Mouse (Mus musculus): ENCODE measurements around the gene Mgrn1. TPM values are rescaled to one million over a fixed set of nuclear protein-coding genes. Genes with fewer than 3 reads are reported as not detected.
A peak's percentile ranks its signal among the peaks of the same experiment; 100 is the strongest.

The Mgrn1 gene
- polyA plus RNA-seq, 1 experiment from 2014 or later = 125 TPM

DNA sequence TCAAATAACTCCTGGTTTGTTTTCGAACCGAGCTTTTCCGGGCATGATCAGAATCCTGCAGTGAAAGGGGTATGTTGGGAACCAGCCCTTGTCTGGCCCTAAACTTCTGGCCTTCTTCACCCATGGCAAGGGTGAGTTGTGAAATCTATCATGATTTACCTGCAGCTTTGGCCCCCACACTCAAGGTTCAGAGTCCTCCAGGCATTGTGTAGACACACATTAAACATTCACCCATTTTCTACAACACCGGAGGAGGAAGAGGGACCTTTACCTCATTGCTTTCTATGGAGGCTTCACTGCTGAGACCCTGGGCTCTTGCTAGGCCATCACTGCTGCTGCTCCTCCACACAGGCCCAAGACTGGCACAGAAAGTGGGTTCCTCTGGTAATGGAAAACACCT, 61.3 kb downstream of the Mgrn1 start:
- WGBS = 82% methylated on average over 4 of the region's 4 CpGs
- ATAC-seq (ENCODE audit: low FRiP score) = no peak
- no peak overlapping the region for H3K9ac ChIP-seq (replicated peaks)
- peaks cover 87% of the 10 kb centered on the region for H3K36me3 ChIP-seq
- H3K4me2 ChIP-seq = no peak overlapping the region
- no peaks in the 10 kb centered on the region for H3K4me1 ChIP-seq
- no peak overlapping the region for H3K4me3 ChIP-seq (replicated peaks)
- no peaks in the 10 kb centered on the region for H3K27me3 ChIP-seq (replicated peaks)
- no peak overlapping the region for H3K27ac ChIP-seq (replicated peaks)
- H3K9me3 ChIP-seq (replicated peaks) = no peaks in the 10 kb centered on the region

- Histone ChIP-seq H3K27ac (replicated peaks) (peak overlapping the region; percentile 18; the same call in 1 of the 2 replicates), H3K27me3 (replicated peaks) (no peaks in the 10 kb centered on the region), H3K4me2 (no peak overlapping the region), H3K4me1 (peaks cover 13% of the 10 kb centered on the region; the same call in 1 of the 2 replicates), H3K36me3 (peaks cover 70% of the 10 kb centered on the region), H3K9me3 (replicated peaks) (no peaks in the 10 kb centered on the region), H3K9ac (replicated peaks) (no peak overlapping the region), H3K4me3 (replicated peaks) (no peak overlapping the region)
- whole genome bisulfite sequencing = 84% methylated on average over 3 of the region's 3 CpGs
- no peak for ATAC-seq (ENCODE audit: low FRiP score)
These were observed 70.6 kb downstream of the Mgrn1 start for GRCm38 (mm10) chr16:4956609-4957008.

- H3K9ac ChIP-seq (replicated peaks) = no peak overlapping the region
- peaks cover 22% of the 10 kb centered on the region for H3K4me1 ChIP-seq
- H3K27me3 ChIP-seq (replicated peaks) = no peaks in the 10 kb centered on the region
- no peaks in the 10 kb centered on the region for H3K9me3 ChIP-seq (replicated peaks)
- H3K4me3 ChIP-seq (replicated peaks) = no peak overlapping the region
- H3K36me3 ChIP-seq = peaks cover 63% of the 10 kb centered on the region
- no peak for ATAC-seq (ENCODE audit: low FRiP score)
- H3K27ac ChIP-seq (replicated peaks) = no peak overlapping the region
- WGBS = 89% methylated on average over 3 of the region's 3 CpGs
- H3K4me2 ChIP-seq = no peak overlapping the region
These were observed 71.4 kb downstream of the Mgrn1 start for GRCm38 (mm10) chr16:4957446-4957845.

DNA sequence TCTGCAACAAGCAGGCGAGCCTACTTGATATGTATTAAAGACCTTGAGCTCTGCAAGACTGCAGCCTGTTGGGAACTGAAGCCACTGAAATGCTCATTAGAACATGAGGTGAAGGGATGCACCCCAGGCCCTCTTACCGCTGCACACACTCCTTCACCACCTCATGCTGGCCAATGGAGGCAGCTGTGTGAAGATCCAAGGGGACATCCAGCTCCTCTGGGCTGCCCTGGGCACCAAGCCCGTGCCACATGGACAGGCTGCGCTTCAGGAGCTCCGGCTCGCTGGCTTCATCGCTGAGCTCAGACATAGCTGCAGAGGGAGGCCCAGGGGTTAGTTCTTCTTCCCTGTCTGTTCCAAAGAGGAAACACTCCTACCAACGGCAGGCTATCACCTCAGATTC, 74.2 kb downstream of the Mgrn1 start:
- Histone ChIP-seq H3K36me3 (peaks cover 36% of the 10 kb centered on the region), H3K9me3 (replicated peaks) (no peaks in the 10 kb centered on the region), H3K27me3 (replicated peaks) (no peaks in the 10 kb centered on the region), H3K4me2 (no peak overlapping the region), H3K4me1 (peaks cover 39% of the 10 kb centered on the region), H3K9ac (replicated peaks) (no peak overlapping the region), H3K4me3 (replicated peaks) (no peak overlapping the region), H3K27ac (replicated peaks) (no peak overlapping the region)
- no peak for ATAC-seq (ENCODE audit: low FRiP score)
- 89% methylated on average over 8 of the region's 8 CpGs for WGBS

DNA sequence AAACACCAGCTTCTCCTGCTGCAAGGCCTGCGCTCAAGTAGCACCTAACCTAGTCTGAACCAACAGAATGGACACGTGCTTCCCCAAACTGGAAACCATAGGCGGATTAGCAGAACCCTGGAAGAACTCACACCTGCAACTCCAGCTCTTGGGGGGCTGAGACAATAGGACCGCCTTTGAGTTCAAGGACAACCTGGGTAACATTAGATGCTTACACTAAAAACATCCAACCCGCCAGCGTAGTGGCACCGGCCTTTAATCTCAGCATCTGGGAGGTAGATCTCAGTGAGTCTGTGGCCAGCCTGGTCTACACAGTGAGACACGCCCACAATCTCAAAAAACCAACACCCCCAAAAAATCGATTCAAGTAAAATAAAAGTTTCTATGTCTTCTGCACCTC, 77.3 kb downstream of the Mgrn1 start:
- peaks cover 44% of the 10 kb centered on the region for H3K4me1 ChIP-seq
- WGBS = 46% methylated on average over 9 of the region's 9 CpGs
- peak overlapping the region; percentile 83 for H3K4me2 ChIP-seq
- peak overlapping the region; percentile 89; the same call in 1 of the 2 replicates for H3K27ac ChIP-seq (replicated peaks)
- H3K27me3 ChIP-seq (replicated peaks) = no peaks in the 10 kb centered on the region
- ATAC-seq (ENCODE audit: low FRiP score) = no peak
- peak overlapping the region; percentile 95 for H3K9ac ChIP-seq (replicated peaks)
- no peaks in the 10 kb centered on the region for H3K9me3 ChIP-seq (replicated peaks)
- peak overlapping the region; percentile 99 for H3K4me3 ChIP-seq (replicated peaks)
- peaks cover 14% of the 10 kb centered on the region; the same call in 1 of the 2 replicates for H3K36me3 ChIP-seq

DNA sequence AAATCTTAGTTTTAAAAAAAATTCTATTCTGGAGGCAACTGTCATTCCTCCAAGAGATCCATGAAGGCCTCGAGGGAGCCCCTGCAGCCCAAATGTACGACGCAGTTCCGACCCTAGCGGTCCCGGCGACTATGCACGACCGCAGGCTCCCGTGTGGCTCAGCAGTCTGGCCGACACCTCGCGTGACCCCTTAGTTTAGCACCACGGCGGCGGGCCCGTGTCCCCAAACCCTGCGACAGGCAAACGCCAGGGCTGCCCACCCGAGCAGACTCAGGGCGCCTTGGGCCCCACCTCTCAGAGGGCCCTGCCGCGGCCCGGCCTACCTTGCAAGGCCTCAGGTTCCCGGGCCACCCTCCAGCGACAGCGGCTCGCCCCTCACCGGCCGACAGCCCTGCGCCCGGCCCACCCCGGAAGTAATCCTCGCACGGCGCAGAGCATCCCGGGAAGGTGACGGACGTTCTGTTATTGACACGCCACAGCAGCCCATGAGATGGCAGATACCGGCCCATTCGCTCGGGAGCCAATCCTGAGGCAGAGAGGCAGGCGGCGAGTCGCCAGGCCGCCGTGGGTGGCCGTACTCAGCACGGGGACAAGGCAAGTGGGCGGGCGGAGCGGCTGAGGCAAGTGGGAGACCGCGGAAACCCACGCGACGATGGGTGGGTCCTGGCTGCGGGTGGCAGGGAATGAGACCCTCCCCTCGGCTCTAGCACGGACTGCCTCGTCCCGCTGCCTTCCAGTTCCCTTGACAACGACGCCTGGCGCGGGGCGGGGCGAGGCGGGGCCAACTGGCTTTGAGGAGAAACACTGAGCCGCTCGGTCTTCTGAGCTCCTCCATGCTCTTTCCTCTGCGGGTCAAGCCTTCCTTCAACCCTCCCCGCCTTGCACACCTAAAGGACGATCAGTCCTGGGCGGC, 78.0 kb downstream of the Mgrn1 start, which contains the start of gene Anks3:
Gene Anks3, minus strand, starts transcription at position 409 of the 913 bp plus-strand sequence.
- ATAC-seq (ENCODE audit: low FRiP score) = peak; percentile 98
- Histone ChIP-seq H3K9me3 (replicated peaks) (no peaks in the 10 kb centered on the region), H3K27ac (replicated peaks) (peak within 1 kb of the TSS; percentile 89), H3K4me1 (peaks cover 44% of the 10 kb centered on the region), H3K9ac (replicated peaks) (peak within 1 kb of the TSS; percentile 95), H3K4me3 (replicated peaks) (peak within 1 kb of the TSS; percentile 99), H3K27me3 (replicated peaks) (no peaks in the 10 kb centered on the region), H3K36me3 (peaks cover 21% of the 10 kb centered on the region; the same call in 1 of the 2 replicates), H3K4me2 (peak within 1 kb of the TSS; percentile 83)
- under 1% methylated on average over 76 of the region's 76 CpGs for WGBS

- peak overlapping the region; percentile 95 for H3K9ac ChIP-seq (replicated peaks)
- ATAC-seq (ENCODE audit: low FRiP score) = peak; percentile 17; the same call in 1 of the 2 replicates
- 22% methylated on average over 13 of the region's 13 CpGs for WGBS
These were observed 78.8 kb downstream of the Mgrn1 start for GRCm38 (mm10) chr16:4964731-4965391.

DNA sequence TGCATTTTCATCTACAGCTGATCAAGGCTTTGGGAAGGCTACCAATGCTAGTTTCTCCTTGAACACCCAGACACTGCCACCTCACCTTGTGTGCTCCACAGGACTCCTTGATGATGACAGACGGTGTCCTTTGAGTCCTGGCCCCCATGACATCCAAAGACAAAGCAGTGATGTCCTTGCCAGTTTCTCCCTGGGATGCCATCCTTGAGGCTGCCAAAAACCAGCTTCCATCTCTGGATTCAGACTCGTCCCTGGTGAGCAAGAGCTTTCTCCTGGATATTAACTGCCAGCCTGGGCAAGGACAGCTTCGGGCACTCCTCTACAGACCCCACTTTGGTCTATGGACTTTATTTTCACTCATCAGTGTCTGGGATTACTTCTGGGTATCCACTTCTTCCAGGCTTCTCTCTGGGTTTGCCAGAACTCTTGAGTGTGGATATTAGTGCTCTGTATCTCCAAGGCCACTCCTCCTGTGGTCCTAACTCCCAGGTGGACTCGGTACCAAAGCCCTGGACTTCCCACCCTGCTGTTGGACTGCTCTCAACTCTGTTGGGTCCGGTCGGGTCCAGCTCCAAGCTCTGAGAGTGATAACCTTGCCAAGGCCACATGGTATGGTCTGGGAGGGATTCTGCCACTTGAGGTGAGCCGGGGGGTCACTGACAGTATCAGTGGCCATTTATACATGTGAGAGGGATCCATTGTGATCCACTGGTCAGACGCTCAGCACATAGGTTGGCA, 79.5 kb downstream of the Mgrn1 start:
- peaks cover 20% of the 10 kb centered on the region; the same call in 1 of the 2 replicates for H3K36me3 ChIP-seq
- H3K4me1 ChIP-seq = peaks cover 39% of the 10 kb centered on the region
- no peaks in the 10 kb centered on the region for H3K9me3 ChIP-seq (replicated peaks)
- peak overlapping the region; percentile 89; the same call in 1 of the 2 replicates for H3K27ac ChIP-seq (replicated peaks)
- 91% methylated on average over 8 of the region's 8 CpGs for WGBS
- H3K9ac ChIP-seq (replicated peaks) = no peak overlapping the region
- no peaks in the 10 kb centered on the region for H3K27me3 ChIP-seq (replicated peaks)
- peak overlapping the region; percentile 99 for H3K4me3 ChIP-seq (replicated peaks)
- ATAC-seq (ENCODE audit: low FRiP score) = no peak
- H3K4me2 ChIP-seq = peak overlapping the region; percentile 83

More at GRCm38 (mm10) chr16:4964731-4965391, 78.8 kb downstream of the Mgrn1 start:
- peaks cover 44% of the 10 kb centered on the region for H3K4me1 ChIP-seq
- peak overlapping the region; percentile 99 for H3K4me3 ChIP-seq (replicated peaks)
- no peaks in the 10 kb centered on the region for H3K27me3 ChIP-seq (replicated peaks)
- peak overlapping the region; percentile 89 for H3K27ac ChIP-seq (replicated peaks)
- no peaks in the 10 kb centered on the region for H3K9me3 ChIP-seq (replicated peaks)
- H3K4me2 ChIP-seq = peak overlapping the region; percentile 83
- H3K36me3 ChIP-seq = peaks cover 25% of the 10 kb centered on the region; the same call in 1 of the 2 replicates

DNA sequence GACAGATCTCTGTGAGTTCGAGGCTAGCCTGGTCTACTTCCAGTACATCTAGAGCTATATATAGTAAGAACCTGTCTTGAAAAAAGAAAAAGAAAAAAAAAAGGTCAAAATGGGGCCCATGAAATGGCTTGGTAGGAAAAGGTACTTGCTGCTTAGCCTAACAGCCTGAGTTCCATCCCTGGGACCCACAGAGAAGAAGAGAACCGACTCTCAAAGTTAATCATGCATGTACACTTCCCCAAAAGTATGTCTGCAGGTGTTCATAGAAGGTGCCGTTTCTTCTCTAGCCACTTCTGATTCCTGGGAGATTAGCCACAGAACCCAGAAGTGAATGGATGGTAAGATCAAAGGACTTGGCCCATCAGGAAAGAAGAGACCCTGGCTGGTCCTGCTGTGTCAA, 82.4 kb downstream of the Mgrn1 start:
- H3K27ac ChIP-seq (replicated peaks) = no peak overlapping the region
- WGBS = 82% methylated on average over 3 of the region's 3 CpGs
- H3K27me3 ChIP-seq (replicated peaks) = no peaks in the 10 kb centered on the region
- peaks cover 24% of the 10 kb centered on the region for H3K36me3 ChIP-seq
- H3K9me3 ChIP-seq (replicated peaks) = no peaks in the 10 kb centered on the region
- H3K4me1 ChIP-seq = peaks cover 14% of the 10 kb centered on the region
- H3K4me3 ChIP-seq (replicated peaks) = no peak overlapping the region
- no peak for ATAC-seq (ENCODE audit: low FRiP score)
- no peak overlapping the region for H3K4me2 ChIP-seq
- no peak overlapping the region for H3K9ac ChIP-seq (replicated peaks)

GRCm38 (mm10) chr16:4969055-4969843, 83.2 kb downstream of the Mgrn1 start:
- Histone ChIP-seq H3K36me3 (peaks cover 24% of the 10 kb centered on the region), H3K4me1 (peaks cover 14% of the 10 kb centered on the region), H3K27me3 (replicated peaks) (no peaks in the 10 kb centered on the region), H3K9ac (replicated peaks) (no peak overlapping the region), H3K9me3 (replicated peaks) (no peaks in the 10 kb centered on the region), H3K4me3 (replicated peaks) (no peak overlapping the region), H3K27ac (replicated peaks) (no peak overlapping the region), H3K4me2 (no peak overlapping the region)
- WGBS = 86% methylated on average over 5 of the region's 5 CpGs
- no peak for ATAC-seq (ENCODE audit: low FRiP score)
